Mouse (Mus musculus) c-Kit-positive CD71-positive TER-119-negative erythroid progenitor cells, embryonic 14.5 days (primary cell): ENCODE measurements at regions not wholly inside any gene's neighbourhood (a gene's known extent, or its start where the extent isn't known, plus 50 kb on each side); places are given as distances from the start of the nearest gene placed in this dataset.

Experiments
- DNase-seq: peaks from one replicate; pipeline ENCODE4 v3.0.0-alpha.2; 2013; ENCODE audit warnings: low read depth

- DNase-seq, result no peak
These were observed 115.0 kb upstream of the Ccdc54 start for GRCm38 (mm10) chr16:50705921-50706320.

GRCm38 (mm10) chr16:50700811-50701517, 110.0 kb upstream of the Ccdc54 start:
- no peak for DNase-seq

GRCm38 (mm10) chr16:50700123-50700522, 109.2 kb upstream of the Ccdc54 start:
- DNase-seq, result no peak

- DNase-seq, result no peak
These were observed 106.8 kb upstream of the Ccdc54 start for GRCm38 (mm10) chr16:50697722-50698121.

GRCm38 (mm10) chr16:50696052-50696451, 105.1 kb upstream of the Ccdc54 start:
- DNase-seq, result no peak

- DNase-seq, result no peak
These were observed 103.1 kb upstream of the Ccdc54 start for GRCm38 (mm10) chr16:50694045-50694444.

GRCm38 (mm10) chr16:50690818-50691217, 99.9 kb upstream of the Ccdc54 start:
- no peak for DNase-seq

GRCm38 (mm10) chr16:50689525-50689924, 98.6 kb upstream of the Ccdc54 start:
- no peak for DNase-seq

GRCm38 (mm10) chr16:50688818-50689506, 98.0 kb upstream of the Ccdc54 start:
- DNase-seq, result no peak

GRCm38 (mm10) chr16:50679698-50680097, 88.7 kb upstream of the Ccdc54 start:
- no peak for DNase-seq

GRCm38 (mm10) chr16:50673339-50673738, 82.4 kb upstream of the Ccdc54 start:
- DNase-seq, result no peak

- no peak for DNase-seq
These were observed 81.8 kb upstream of the Ccdc54 start for GRCm38 (mm10) chr16:50672713-50673112.

GRCm38 (mm10) chr16:50671170-50671569, 80.2 kb upstream of the Ccdc54 start:
- no peak for DNase-seq

GRCm38 (mm10) chr16:50664240-50664639, 73.3 kb upstream of the Ccdc54 start:
- DNase-seq, result no peak
